Mouse (Mus musculus) lung, embryonic 15.5 days (tissue): ENCODE measurements at regions not wholly inside any gene's neighbourhood (a gene's known extent, or its start where the extent isn't known, plus 50 kb on each side); places are given as distances from the start of the nearest gene placed in this dataset.

Experiments used
- ATAC-seq: fragments of 200-750 bp; cut with Nextera tagmentation; 2 replicates; pipeline ENCODE4 v1.8.0; 2017; ENCODE audit warnings: moderate number of reproducible peaks, borderline replicate concordance; ENCODE audit not compliant: low FRiP score, low TSS enrichment; ENCODE audit errors: extremely low read depth
- H3K27ac ChIP-seq: fragments of 300-500 bp; sonication (generic); 2 replicates; pipeline ENCODE4 v1.5.1; 2015; ENCODE audit warnings: moderate library complexity, mild to moderate bottlenecking, inconsistent platforms
- H3K27me3 ChIP-seq: fragments of 300-500 bp; sonication (generic); 2 replicates; pipeline ENCODE4 v1.6.1; 2015; ENCODE audit warnings: inconsistent platforms
- H3K36me3 ChIP-seq: fragments of 300-500 bp; sonication (generic); 2 replicates; pipeline ENCODE4 v1.6.1; 2015; ENCODE audit warnings: inconsistent platforms
- H3K4me1 ChIP-seq: fragments of 300-500 bp; sonication (generic); 2 replicates; pipeline ENCODE4 v1.6.1; 2015; ENCODE audit warnings: inconsistent platforms
- H3K4me2 ChIP-seq: fragments of 300-500 bp; sonication (generic); 2 replicates; pipeline ENCODE4 v1.6.1; 2015; ENCODE audit warnings: inconsistent platforms, mild to moderate bottlenecking, moderate library complexity
- H3K4me3 ChIP-seq: fragments of 300-500 bp; sonication (generic); 2 replicates; pipeline ENCODE4 v1.5.1; 2015; ENCODE audit warnings: mild to moderate bottlenecking, inconsistent platforms
- H3K9ac ChIP-seq: fragments of 300-500 bp; sonication (generic); 2 replicates; pipeline ENCODE4 v1.6.1; 2015; ENCODE audit warnings: inconsistent platforms
- H3K9me3 ChIP-seq: fragments of 300-500 bp; sonication (generic); 2 replicates; pipeline ENCODE4 v1.6.1; 2016; ENCODE audit warnings: inconsistent platforms
- WGBS: fragments of 180-500 bp; shearing (Covaris S2); methylation state at CpG from one replicate; pipeline ENCODE4 v1.1.7; 2015; 5-methylcytosine and 5-hydroxymethylcytosine counted together

DNA sequence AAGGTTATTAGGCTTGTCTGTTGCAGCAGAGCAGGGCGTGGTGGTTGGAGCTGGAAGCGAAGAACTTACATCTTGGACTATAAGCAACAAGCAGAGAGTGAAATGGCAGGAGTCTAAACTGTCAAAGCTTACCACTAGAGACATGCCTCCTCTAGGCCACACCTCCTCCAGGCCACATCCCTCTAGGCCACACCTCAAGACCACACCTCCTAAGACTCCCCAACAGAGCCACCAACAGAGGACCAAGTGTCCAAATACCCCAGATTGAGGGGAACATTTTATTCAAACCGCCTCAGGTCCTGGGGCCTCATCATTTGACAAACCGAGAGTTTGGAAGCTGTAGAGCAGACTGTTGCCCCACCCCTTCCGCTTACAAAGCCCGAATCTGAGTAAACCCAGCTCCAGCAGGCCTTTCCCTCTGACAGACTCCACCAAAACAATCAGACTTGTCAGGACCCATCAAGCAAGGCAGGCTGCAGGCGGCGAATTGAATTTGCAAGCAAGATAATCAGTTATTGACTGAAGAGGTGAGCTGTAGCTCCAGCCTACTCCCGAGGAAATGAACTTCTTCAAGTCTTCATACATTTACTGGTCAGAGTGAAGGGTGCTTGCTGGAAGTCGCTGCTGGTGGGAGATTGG lies 253.5 kb upstream of the Kcnab2 start:
- WGBS: 52% methylated on average over 10 of the region's 10 CpGs
- Histone ChIP-seq H3K9ac (no peak overlapping the region), H3K36me3 (no peaks in the 10 kb centered on the region), H3K4me2 (no peak overlapping the region), H3K9me3 (no peaks in the 10 kb centered on the region), H3K27ac (no peak overlapping the region), H3K4me1 (no peaks in the 10 kb centered on the region), H3K27me3 (no peaks in the 10 kb centered on the region), H3K4me3 (no peak overlapping the region)
- no peak for ATAC-seq

DNA sequence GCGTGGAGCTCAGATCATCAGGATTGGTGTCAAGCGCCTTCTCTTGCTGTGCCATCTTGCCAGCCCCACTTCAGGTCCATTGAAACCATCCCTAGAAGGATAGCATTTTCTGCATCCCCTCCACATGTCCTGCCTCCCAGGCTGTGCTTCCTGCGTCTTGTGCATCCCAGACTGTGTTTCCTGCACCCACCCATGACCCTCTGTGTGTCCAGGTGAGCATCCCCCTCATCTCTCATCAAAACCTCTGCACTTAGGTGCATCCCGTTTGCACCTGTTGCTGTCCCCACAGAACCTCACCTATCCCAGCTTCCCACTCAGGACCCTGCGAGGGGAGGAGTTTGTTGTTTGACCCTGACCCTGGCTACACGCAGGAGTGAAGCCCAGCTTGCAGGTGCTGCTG lies 251.8 kb upstream of the Kcnab2 start:
- Histone ChIP-seq H3K4me2 (no peak overlapping the region), H3K27ac (no peak overlapping the region), H3K36me3 (no peaks in the 10 kb centered on the region), H3K4me3 (no peak overlapping the region), H3K4me1 (no peaks in the 10 kb centered on the region), H3K27me3 (no peaks in the 10 kb centered on the region), H3K9me3 (no peaks in the 10 kb centered on the region), H3K9ac (no peak overlapping the region)
- no peak for ATAC-seq
- WGBS: 76% methylated on average over 6 of the region's 6 CpGs

DNA sequence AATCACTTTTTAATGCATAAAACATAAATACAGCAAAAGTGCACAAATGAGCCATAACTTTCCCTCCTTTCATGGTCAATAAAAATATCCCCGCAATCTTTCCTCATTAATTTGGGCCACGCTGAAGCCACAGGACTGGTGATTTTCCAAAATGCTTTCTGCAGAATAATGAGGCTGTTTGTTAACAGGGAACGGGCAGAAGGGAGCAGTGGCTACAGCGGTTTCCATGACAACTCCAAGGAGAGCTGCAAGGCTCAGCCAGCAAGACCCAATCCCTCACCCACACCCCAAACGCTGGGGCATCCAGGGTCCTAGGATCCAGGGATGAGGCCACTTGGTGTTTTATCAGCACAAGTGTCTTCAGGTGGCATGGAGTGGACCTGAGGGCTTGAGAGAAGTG lies 248.2 kb upstream of the Kcnab2 start:
- Histone ChIP-seq H3K36me3 (no peaks in the 10 kb centered on the region), H3K27me3 (no peaks in the 10 kb centered on the region), H3K9ac (no peak overlapping the region), H3K4me3 (no peak overlapping the region), H3K4me1 (no peaks in the 10 kb centered on the region), H3K9me3 (no peaks in the 10 kb centered on the region), H3K4me2 (no peak overlapping the region), H3K27ac (no peak overlapping the region)
- no peak for ATAC-seq
- 51% methylated on average over 5 of the region's 5 CpGs for WGBS

DNA sequence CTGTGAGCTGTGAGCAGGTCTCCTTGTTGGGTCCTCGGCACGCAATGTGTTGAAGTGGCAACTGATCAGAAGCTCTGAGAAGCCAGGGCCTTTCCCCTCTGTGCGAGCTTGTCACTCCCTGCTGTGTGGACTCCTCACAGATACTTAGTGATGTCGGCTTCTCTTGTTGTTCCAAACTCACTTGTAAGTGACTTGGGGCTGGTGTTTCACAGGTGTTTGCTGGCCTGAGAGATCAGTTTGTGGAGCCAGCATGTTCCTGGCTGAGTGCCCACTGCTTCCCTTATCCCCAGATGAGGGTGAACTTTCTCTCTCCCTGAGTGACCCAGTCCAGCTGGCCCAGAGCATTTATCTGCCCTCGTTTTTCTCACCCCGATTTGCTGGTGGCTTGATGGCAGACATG lies 247.8 kb upstream of the Kcnab2 start:
- no peak overlapping the region for H3K4me3 ChIP-seq
- H3K4me2 ChIP-seq: no peak overlapping the region
- H3K27me3 ChIP-seq: no peaks in the 10 kb centered on the region
- H3K9me3 ChIP-seq: no peaks in the 10 kb centered on the region
- H3K4me1 ChIP-seq: no peaks in the 10 kb centered on the region
- WGBS: 45% methylated on average over 6 of the region's 6 CpGs
- H3K36me3 ChIP-seq: no peaks in the 10 kb centered on the region
- H3K9ac ChIP-seq: no peak overlapping the region
- no peak overlapping the region for H3K27ac ChIP-seq
- ATAC-seq: no peak

DNA sequence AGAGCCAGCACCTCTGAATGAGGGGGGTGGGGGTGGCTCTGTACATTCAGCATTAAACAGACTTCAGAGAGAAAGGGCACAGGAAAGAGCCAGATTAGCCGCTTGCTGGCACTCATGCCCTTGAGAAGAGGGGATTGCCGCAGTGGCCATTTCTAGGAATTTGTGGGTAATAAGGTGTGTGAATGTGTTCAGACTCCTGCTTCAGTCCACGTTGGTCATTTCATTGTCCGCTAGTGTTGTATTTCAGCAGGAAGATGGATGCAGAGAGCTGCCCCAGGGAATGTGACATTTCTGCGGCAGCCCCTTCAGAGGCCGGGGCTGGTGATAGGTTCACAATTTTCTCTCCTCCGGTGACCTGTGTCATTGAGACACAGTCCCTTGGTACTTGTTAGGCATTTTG lies 247.1 kb upstream of the Kcnab2 start:
- Histone ChIP-seq H3K36me3 (no peaks in the 10 kb centered on the region), H3K27ac (no peak overlapping the region), H3K4me3 (no peak overlapping the region), H3K4me2 (no peak overlapping the region), H3K9me3 (no peaks in the 10 kb centered on the region), H3K9ac (no peak overlapping the region), H3K27me3 (no peaks in the 10 kb centered on the region), H3K4me1 (no peaks in the 10 kb centered on the region)
- no peak for ATAC-seq
- WGBS: 63% methylated on average over 7 of the region's 7 CpGs

DNA sequence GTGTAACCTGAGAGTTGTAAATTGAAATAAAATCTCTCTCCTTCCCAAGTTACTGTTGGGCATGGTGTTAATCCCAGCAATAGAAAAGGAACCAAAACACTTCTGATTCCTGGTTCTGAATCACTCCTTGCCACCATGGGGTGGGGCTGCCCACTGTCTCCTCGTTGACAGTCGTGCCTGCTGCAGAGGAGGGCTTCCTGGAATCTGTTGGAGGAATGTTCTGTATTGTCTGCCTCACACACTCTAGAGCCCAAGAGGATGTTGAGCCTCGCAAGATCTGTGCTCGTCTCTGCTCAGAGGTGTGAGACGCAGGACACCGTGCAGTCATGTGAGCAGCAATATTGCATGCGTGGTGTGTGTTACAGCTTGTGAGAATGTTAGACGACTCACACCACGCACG lies 246.4 kb upstream of the Kcnab2 start:
- no peaks in the 10 kb centered on the region for H3K9me3 ChIP-seq
- no peak overlapping the region for H3K27ac ChIP-seq

DNA sequence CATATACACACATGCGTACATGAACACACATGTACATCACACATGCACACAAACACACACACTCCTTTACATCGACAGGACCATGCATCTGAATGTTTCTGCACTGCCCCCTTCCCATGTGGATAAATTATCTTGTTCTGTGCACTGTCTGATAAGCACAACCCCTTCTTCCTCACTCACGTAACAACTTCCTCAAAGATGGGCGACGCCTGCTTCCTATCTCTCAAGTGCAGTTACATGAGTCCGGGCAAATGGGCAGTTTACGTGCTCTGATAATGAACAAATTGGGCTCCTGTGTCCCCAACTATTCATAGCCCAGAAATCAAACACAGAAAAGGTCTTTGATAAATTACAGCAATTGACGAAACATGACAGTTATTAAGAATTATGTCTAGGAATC lies 242.9 kb upstream of the Kcnab2 start:
- no peaks in the 10 kb centered on the region for H3K27me3 ChIP-seq
- H3K36me3 ChIP-seq: no peaks in the 10 kb centered on the region
- H3K4me2 ChIP-seq: no peak overlapping the region
- H3K9ac ChIP-seq: no peak overlapping the region
- no peak for ATAC-seq
- 77% methylated on average over 8 of the region's 8 CpGs for WGBS
- no peaks in the 10 kb centered on the region for H3K9me3 ChIP-seq
- H3K27ac ChIP-seq: no peak overlapping the region
- H3K4me3 ChIP-seq: no peak overlapping the region
- no peaks in the 10 kb centered on the region for H3K4me1 ChIP-seq

More for the DNA sequence above, 246.4 kb upstream of the Kcnab2 start:
- WGBS: 68% methylated on average over 10 of the region's 10 CpGs
- Histone ChIP-seq H3K4me1 (no peaks in the 10 kb centered on the region), H3K36me3 (no peaks in the 10 kb centered on the region), H3K9ac (no peak overlapping the region), H3K4me2 (no peak overlapping the region), H3K4me3 (no peak overlapping the region), H3K27me3 (no peaks in the 10 kb centered on the region)
- ATAC-seq: no peak

DNA sequence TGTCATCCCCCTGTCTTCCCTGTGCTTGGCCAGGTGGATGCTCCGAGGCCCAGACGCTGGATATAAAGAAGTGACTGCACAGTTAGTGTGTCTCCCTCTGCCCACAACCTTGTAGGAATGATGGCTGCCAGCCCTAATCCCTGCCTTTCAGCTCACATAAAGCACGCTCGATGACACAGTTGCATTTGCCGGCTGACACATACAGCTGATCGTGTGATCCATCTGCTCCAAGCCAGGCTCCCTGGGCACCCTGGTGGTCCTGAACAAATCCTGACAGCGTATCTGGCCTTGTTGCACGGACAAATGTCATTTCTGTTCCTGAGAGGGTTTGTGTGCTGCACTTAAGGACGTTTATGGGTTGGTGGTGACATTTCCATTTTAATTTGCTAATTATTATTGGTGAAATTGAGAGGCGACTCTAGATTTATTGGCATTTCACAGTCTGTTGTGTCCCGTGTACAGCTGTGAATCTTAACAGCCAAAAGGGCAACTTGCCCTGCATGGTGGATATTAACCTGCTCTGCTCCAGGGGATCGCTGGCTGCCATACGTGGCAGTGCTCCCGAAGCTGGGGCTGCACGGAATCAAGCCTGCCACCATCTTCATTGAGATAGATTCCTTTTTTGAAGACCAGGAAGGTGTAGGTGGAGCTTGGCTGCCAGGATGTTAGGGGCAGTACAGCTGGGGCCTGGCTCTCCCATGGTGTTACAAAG lies 241.9 kb upstream of the Kcnab2 start:
- no peak overlapping the region for H3K4me2 ChIP-seq
- no peaks in the 10 kb centered on the region for H3K9me3 ChIP-seq
- H3K36me3 ChIP-seq: no peaks in the 10 kb centered on the region
- no peaks in the 10 kb centered on the region for H3K4me1 ChIP-seq
- no peak overlapping the region for H3K27ac ChIP-seq
- no peaks in the 10 kb centered on the region for H3K27me3 ChIP-seq
- WGBS: 79% methylated on average over 15 of the region's 15 CpGs
- H3K9ac ChIP-seq: no peak overlapping the region
- ATAC-seq: no peak
- no peak overlapping the region for H3K4me3 ChIP-seq

DNA sequence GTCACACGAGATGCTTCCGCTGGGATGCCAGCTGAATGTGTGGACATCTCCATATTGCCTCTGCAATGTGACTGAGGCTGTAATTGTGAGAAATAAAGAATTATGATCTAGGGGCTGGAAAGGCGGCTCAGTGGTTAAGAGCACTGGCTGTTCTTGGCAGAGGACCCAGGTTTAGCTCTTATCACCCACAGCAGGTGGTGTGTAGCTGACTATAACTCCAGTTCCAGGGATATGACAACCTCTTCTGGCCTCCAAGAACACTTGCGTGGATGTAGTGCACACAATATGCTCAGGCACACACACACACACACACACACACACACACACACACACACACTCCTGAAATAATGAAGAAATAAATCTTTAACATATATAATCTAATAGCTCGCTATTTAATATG lies 232.7 kb upstream of the Kcnab2 start:
- H3K27me3 ChIP-seq: no peaks in the 10 kb centered on the region
- H3K36me3 ChIP-seq: no peaks in the 10 kb centered on the region
- no peak overlapping the region for H3K9ac ChIP-seq
- ATAC-seq: no peak
- H3K4me3 ChIP-seq: no peak overlapping the region
- H3K9me3 ChIP-seq: no peaks in the 10 kb centered on the region
- no peak overlapping the region for H3K4me2 ChIP-seq
- H3K27ac ChIP-seq: no peak overlapping the region
- H3K4me1 ChIP-seq: no peaks in the 10 kb centered on the region
- WGBS: 86% methylated on average over 5 of the region's 5 CpGs

DNA sequence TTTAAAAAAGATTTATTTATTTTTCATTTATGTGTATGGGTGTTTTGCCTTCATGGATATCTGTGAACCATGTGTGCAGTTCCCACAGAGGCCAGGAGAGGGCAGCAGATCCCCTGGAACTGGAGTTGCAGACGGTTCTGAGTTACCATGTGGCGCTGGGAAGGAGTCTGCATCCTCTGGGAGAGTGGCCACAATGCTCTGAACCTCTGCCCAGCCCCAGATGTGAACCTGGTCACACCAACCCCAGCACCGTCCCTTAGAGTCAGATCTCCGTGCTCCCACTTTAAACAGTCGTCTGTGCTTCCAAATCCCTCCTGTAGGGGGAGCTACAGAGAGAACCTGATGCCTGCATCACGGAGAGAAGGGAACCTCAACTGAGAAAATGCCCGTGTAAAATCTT lies 222.5 kb upstream of the Kcnab2 start:
- Histone ChIP-seq H3K9me3 (no peaks in the 10 kb centered on the region), H3K4me3 (no peak overlapping the region), H3K4me2 (no peak overlapping the region), H3K36me3 (no peaks in the 10 kb centered on the region), H3K9ac (no peak overlapping the region), H3K27me3 (no peaks in the 10 kb centered on the region), H3K4me1 (no peaks in the 10 kb centered on the region), H3K27ac (no peak overlapping the region)
- ATAC-seq: no peak
- 79% methylated on average over 7 of the region's 7 CpGs for WGBS

DNA sequence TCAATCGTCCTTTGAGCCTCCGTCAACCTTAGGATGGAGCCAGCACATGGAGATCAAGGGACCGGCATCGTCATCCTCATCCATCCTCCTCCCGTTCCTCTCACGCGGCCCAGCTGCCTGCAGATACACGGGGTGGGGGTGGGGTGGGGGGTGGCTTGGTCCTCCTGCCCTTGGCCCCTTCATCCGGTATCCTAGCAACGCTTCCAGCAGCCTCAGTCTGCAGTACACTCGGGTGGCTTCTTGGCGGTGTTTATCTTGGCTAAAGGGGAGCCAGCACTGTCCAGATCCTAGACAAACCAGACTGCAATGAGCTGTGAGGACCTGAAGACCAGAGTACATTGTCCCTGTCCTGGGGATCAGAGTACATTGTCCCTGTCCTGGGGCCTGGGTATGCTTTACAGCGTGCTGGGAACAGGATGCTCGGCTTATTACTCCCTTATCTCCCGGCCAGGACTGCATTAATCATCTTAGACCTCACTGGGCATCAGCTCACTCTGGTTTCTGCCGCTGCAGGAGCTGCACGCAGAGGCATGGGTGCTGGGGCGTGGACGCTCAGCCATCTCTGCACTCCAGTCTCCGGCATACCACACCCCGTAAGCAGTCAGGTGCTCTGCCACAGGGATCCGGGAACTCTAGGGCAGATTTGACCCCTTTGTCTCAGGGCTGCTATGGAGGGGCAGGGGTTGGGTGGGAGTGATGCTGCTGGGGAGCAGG lies 219.7 kb upstream of the Kcnab2 start:
- Histone ChIP-seq H3K4me1 (no peaks in the 10 kb centered on the region), H3K4me2 (no peak overlapping the region), H3K4me3 (no peak overlapping the region), H3K27ac (no peak overlapping the region), H3K27me3 (no peaks in the 10 kb centered on the region), H3K9ac (no peak overlapping the region), H3K36me3 (no peaks in the 10 kb centered on the region), H3K9me3 (no peaks in the 10 kb centered on the region)
- 20% methylated on average over 22 of the region's 22 CpGs for WGBS
- peak; percentile 44; the same call in 1 of the 2 replicates for ATAC-seq

DNA sequence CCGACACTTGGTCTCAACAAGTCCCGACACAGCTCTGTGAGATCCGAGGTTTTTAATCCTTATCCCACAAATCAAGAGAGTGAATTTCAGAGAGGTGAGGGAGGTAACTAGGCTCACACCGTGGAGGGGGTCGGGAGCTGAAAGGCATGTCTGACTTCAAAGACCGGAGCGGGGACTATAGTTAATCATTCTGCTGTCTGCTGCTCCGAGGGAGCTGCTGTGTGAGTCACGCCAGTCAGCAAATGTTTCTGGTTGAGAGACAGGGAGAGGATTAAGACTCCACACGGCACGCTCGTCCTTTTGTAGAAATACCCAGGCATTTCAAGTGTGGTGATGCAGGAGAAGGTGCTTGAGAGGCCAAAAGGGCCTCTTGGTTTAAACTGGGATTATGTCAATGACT lies 214.1 kb upstream of the Kcnab2 start:
- no peaks in the 10 kb centered on the region for H3K4me1 ChIP-seq
- no peaks in the 10 kb centered on the region for H3K27me3 ChIP-seq
- no peaks in the 10 kb centered on the region for H3K36me3 ChIP-seq
- no peaks in the 10 kb centered on the region for H3K9me3 ChIP-seq
- H3K9ac ChIP-seq: no peak overlapping the region
- H3K4me2 ChIP-seq: no peak overlapping the region
- 17% methylated on average over 12 of the region's 12 CpGs for WGBS
- no peak overlapping the region for H3K4me3 ChIP-seq
- no peak overlapping the region for H3K27ac ChIP-seq
- ATAC-seq: no peak
